Mouse (Mus musculus) limb, embryonic 14.5 days (tissue): Measurements from ENCODE around the gene Mrpl24. TPM values are rescaled to one million over a fixed set of nuclear protein-coding genes. Genes with fewer than 3 reads are reported as not detected.

Source experiments
- ATAC-seq: fragments of 200-750 bp; cut with Nextera tagmentation; 2 replicates; pipeline ENCODE4 v1.8.0; 2017; ENCODE audit warnings: low read depth, moderate number of reproducible peaks, moderate TSS enrichment; ENCODE audit not compliant: low FRiP score
- DNase-seq: peaks from one replicate; pipeline ENCODE4 v3.0.0-alpha.2; 2015; ENCODE audit warnings: low spot score
- H3K27ac ChIP-seq: fragments of 300-500 bp; sonication (generic); replicated peaks from 2 replicates; pipeline ENCODE4 v1.5.1; 2014; ENCODE audit warnings: low read depth, mild to moderate bottlenecking, low read length, moderate library complexity, mixed read lengths
- H3K27me3 ChIP-seq: fragments of 300-500 bp; sonication (generic); 2 replicates; pipeline ENCODE4 v1.6.1; 2014; ENCODE audit warnings: low read length, mixed read lengths; ENCODE audit not compliant: control insufficient read depth, insufficient read depth
- H3K36me3 ChIP-seq: fragments of 300-500 bp; sonication (generic); 2 replicates; pipeline ENCODE4 v1.6.1; 2014; ENCODE audit warnings: mild to moderate bottlenecking, low read length, moderate library complexity, mixed read lengths; ENCODE audit not compliant: control insufficient read depth, insufficient read depth
- H3K4me1 ChIP-seq: fragments of 300-500 bp; sonication (generic); 2 replicates; pipeline ENCODE4 v1.6.1; 2014; ENCODE audit warnings: antibody characterized with exemption, low read length, mixed read lengths; ENCODE audit not compliant: control insufficient read depth, insufficient read depth
- H3K4me2 ChIP-seq: fragments of 300-500 bp; sonication (generic); replicated peaks from 2 replicates; pipeline ENCODE4 v1.6.1; 2014; ENCODE audit warnings: low read depth, mild to moderate bottlenecking, low read length, moderate library complexity; ENCODE audit not compliant: severe bottlenecking
- H3K4me3 ChIP-seq: fragments of 300-500 bp; sonication (generic); replicated peaks from 2 replicates; pipeline ENCODE4 v1.5.1; 2014; ENCODE audit warnings: low read length
- H3K9ac ChIP-seq: fragments of 300-500 bp; sonication (generic); 2 replicates; pipeline ENCODE4 v1.6.1; 2014; ENCODE audit warnings: mild to moderate bottlenecking, low read depth, low read length, moderate library complexity; ENCODE audit not compliant: severe bottlenecking
- H3K9me3 ChIP-seq: fragments of 300-500 bp; sonication (generic); 2 replicates; pipeline ENCODE4 v1.6.1; 2016; ENCODE audit warnings: low read length; ENCODE audit not compliant: control insufficient read depth
- POLR2A ChIP-seq: fragments of 200-500 bp; IDR thresholded peaks from 2 replicates; pipeline ENCODE4 v1.8.0; 2012; ENCODE audit warnings: inconsistent platforms, mild to moderate bottlenecking, moderate library complexity, borderline replicate concordance; ENCODE audit not compliant: insufficient read depth, insufficient read length; ENCODE audit errors: extremely low read depth
- WGBS: fragments of 180-500 bp; shearing (Covaris S2); extraction: QIAGEN DNeasy Blood & Tissue Kit; methylation state at CpG from one replicate; pipeline ENCODE4 v1.1.7; 2014; 5-methylcytosine and 5-hydroxymethylcytosine counted together
- polyA plus RNA-seq, 2 experiments: library from polyadenylated mRNA; depleted of rRNA in 1 of 2; stranded (reverse) in 1 of 2; unstranded in 1 of 2; fragments of >200 nt; fragmentation: Nextera tagmentation in 1 of 2; extraction: Ambion mirVana in 1 of 2; gene quantifications; 2 replicates each; pipeline versions ENCODE4 v1.2.1 to v1.2.3; 2012 to 2014

Gene Mrpl24
- polyA plus RNA-seq, 2 experiments = 66.2 to 124 TPM

DNA sequence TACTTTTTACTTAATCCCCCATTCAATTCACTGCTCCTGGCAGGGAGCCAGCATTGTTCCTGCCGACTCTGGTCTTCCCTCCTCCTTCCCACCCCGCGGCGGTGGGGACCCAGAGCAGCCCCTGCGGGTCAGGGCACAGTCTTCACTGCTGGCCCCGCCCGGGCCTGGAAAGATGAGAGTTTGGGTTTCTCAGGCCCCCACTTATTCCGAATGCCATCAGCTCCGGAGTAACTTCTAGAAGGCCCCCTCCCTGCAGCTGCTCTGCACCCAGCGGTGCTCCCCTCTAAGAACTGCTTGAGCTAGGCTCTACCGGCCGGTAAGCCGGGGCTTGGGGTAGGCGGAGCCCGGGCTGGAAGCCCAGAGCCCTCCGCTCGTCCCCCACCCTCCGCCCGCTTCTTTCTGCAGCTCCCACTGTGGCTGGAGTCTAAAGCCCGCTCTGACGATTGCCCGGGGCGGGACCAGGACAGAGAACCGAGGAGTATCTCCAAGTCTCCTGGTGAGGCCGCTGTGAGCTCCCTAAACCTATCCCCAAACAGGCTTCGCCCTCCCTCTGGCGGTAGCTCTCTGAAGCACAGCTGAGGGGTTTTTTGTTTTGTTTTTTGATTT lies 41.4 kb downstream of the Mrpl24 start:
- Histone ChIP-seq H3K27ac (peak overlapping the region; percentile 92), H3K9me3 (no peaks in the 10 kb centered on the region), H3K4me3 (peak overlapping the region; percentile 33), H3K4me1 (peaks cover 29% of the 10 kb centered on the region), H3K36me3 (no peaks in the 10 kb centered on the region), H3K27me3 (no peaks in the 10 kb centered on the region), H3K9ac (peak overlapping the region; percentile 51), H3K4me2 (peak overlapping the region; percentile 47)
- WGBS = 4% methylated on average over 23 of the region's 27 CpGs
- ATAC-seq (peak; percentile 98), DNase-seq (peak; percentile 98)
- TF ChIP-seq POLR2A = peak; percentile 60; the same call in 1 of the 2 replicates

DNA sequence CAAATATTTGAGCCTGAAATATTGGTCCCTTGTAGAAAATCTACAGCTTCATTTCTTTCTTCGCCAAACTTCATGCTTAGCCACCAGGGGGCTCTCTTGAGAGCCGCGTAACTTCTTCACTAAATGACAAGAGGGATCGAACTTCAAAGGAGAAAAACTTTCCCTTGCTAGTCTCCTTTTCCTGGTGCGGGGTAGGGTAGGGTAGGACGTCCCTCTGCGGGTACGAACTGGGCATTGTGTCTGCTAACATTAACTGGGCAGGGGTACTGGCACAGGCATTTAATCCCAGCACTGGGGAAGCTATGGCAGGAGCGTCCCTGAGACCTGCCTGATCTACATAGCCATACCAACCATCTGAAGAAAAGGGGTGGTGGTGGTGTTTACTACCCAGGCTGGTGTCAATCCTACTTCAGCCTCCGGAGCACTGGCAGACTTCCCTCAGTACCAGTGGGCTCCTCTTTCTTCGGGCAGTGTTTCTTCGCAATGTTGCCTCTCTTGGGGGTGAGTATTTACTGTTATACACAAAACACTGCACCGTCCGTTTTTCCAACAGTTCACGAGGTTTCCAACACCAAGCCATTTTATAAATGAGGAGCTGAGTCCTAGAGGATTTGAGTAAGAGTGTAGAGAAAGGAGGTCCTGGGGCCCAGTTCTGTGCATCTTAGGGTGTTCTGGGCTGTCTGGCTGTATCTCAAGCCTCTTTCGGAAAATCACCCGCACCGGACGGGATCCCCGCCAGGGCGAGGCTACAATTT lies 51.1 kb downstream of the Mrpl24 start:
- no peak for ATAC-seq

DNA sequence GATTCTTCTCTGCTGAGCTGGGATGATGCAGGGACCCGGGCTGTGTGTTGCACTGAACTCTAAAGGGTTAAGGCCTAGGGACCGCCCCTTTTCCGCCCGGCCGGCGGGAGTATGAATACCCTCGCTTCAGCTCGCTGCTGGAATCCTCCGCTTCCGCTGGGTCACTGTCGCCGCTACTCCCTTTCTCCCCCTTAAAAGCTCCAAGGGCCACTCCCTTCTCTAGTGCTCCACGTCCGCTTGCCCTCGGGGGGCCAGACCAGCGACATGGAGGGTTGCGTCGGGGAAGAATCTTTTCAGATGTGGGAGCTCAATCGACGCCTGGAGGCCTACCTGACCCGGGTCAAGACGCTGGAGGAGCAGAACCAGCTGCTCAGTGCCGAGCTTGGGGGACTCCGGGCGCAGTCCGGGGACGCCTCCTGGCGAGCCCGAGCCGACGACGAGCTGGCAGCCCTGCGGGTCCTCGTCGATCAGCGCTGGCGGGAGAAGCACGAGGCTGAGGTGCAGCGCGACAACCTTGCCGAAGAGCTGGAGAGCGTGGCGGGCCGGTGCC lies 51.7 kb downstream of the Mrpl24 start, which contains the start of gene Nes:
TSS of gene Nes (plus strand) at position 140 of the 550 bp plus-strand sequence.
- H3K4me2 ChIP-seq = peak within 1 kb of the TSS; percentile 92
- no peaks in the 10 kb centered on the region for H3K36me3 ChIP-seq
- DNase-seq = peak; percentile 80
- H3K9ac ChIP-seq = peak within 1 kb of the TSS; percentile 57
- H3K4me1 ChIP-seq = peaks cover 27% of the 10 kb centered on the region
- under 1% methylated on average over 38 of the region's 44 CpGs for WGBS
- peak within 1 kb of the TSS; percentile 48 for H3K4me3 ChIP-seq
- peaks cover 26% of the 10 kb centered on the region for H3K27me3 ChIP-seq
- no peak for TF ChIP-seq POLR2A
- peak; percentile 78 for ATAC-seq
- H3K27ac ChIP-seq = peak within 1 kb of the TSS; percentile 48
- no peaks in the 10 kb centered on the region for H3K9me3 ChIP-seq

More for the DNA sequence above, 51.1 kb downstream of the Mrpl24 start:
- TF ChIP-seq POLR2A = no peak
- peak; percentile 74 for DNase-seq
- peaks cover 27% of the 10 kb centered on the region for H3K4me1 ChIP-seq
- H3K9ac ChIP-seq = no peak overlapping the region
- no peaks in the 10 kb centered on the region for H3K36me3 ChIP-seq
- WGBS = under 1% methylated on average over 21 of the region's 21 CpGs
- peak overlapping the region; percentile 48 for H3K4me3 ChIP-seq
- H3K27ac ChIP-seq = no peak overlapping the region; the same call in 1 of the 2 replicates
- peak overlapping the region; percentile 92 for H3K4me2 ChIP-seq
- no peaks in the 10 kb centered on the region for H3K9me3 ChIP-seq
- H3K27me3 ChIP-seq = peaks cover 26% of the 10 kb centered on the region

DNA sequence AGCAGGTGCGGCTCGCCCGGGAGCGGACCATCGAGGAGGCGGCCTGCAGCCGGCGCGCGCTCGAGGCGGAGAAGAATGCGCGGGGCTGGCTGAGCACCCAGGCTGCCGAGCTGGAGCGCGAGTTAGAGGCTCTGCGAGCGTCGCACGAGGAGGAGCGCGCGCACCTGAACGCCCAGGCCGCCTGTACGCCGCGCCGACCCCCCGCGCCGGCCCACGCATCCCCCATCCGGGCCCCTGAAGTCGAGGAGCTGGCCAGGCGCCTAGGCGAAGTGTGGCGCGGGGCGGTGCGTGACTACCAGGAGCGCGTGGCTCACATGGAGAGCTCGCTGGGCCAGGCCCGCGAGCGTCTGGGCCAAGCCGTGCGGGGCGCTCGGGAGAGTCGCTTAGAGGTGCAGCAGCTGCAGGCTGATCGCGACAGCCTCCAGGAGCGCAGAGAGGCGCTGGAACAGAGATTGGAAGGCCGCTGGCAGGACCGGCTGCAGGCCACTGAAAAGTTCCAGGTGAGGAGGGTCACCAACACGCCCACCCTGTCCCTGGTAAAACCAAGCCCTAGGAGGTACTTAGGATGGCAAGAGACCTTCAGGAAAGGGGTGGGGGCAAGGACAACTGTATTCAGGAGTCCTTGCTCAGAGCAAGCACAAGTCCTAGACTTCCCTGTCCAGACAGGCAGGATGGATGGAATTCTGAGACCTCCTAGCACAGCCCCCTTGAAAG lies 52.3 kb downstream of the Mrpl24 start:
- H3K36me3 ChIP-seq = no peaks in the 10 kb centered on the region
- DNase-seq (no peak), ATAC-seq (peak; percentile 21; the same call in 1 of the 2 replicates)
- no peak for TF ChIP-seq POLR2A
- peak overlapping the region; percentile 92 for H3K4me2 ChIP-seq
- H3K4me3 ChIP-seq = peak overlapping the region; percentile 48
- H3K27me3 ChIP-seq = peaks cover 26% of the 10 kb centered on the region
- peak overlapping the region; percentile 48; the same call in 1 of the 2 replicates for H3K27ac ChIP-seq
- WGBS = under 1% methylated on average over 41 of the region's 60 CpGs
- H3K4me1 ChIP-seq = peaks cover 27% of the 10 kb centered on the region
- peak overlapping the region; percentile 57 for H3K9ac ChIP-seq
- H3K9me3 ChIP-seq = no peaks in the 10 kb centered on the region
